In genomic region chr16:92120899-92121531, GRCm38 (mm10) we compare ENCODE assay signal across 22 mouse cellular contexts.
DNase-seq lines count a peak whose midpoint lies in the region; ATAC-seq and TF ChIP-seq lines count a peak whose summit lies in the region.
"Had no signal": no experiment of that assay in that cellular context is flagged by ENCODE, and none has a peak within 500 bp of the region (broad histone marks: within the 10 kb centered on the region; RNA-seq: fewer than 3 reads in every experiment).

No protein-coding gene starts in this region.

- H3K36me3 ChIP-seq in forebrain, embryonic 13.5 days (ENCODE audit: poor library complexity, severe bottlenecking): no peaks in the 10 kb centered on the region
- no peaks in the 10 kb centered on the region for H3K36me3 ChIP-seq in forebrain, embryonic 11.5 days (ENCODE audit: control insufficient read depth, insufficient read depth, low read length)
- H3K36me3 ChIP-seq: heart, embryonic 10.5 days; limb, embryonic 15.5 days; neural tube, embryonic 13.5 days had no signal

- intact Hi-C loops in left cerebral cortex, adult 2 months (cut with DNase I): no loop called here
- intact Hi-C loops in gastrocnemius, adult 2 months (cut with DNase I): no loop called here

- H3K9me3 ChIP-seq in forebrain, embryonic 13.5 days (replicated peaks): peaks cover 13% of the 10 kb centered on the region; the same call in 1 of the 2 replicates
- H3K9me3 ChIP-seq in forebrain, embryonic 11.5 days (ENCODE audit: control insufficient read depth, low read length): peaks cover 2% of the 10 kb centered on the region; the same call in 1 of the 2 replicates
- H3K9me3 ChIP-seq: heart, embryonic 10.5 days; limb, embryonic 15.5 days had no signal

- H3K27me3 ChIP-seq in forebrain, embryonic 13.5 days: no peaks in the 10 kb centered on the region
- no peaks in the 10 kb centered on the region for H3K27me3 ChIP-seq in forebrain, embryonic 11.5 days (ENCODE audit: control insufficient read depth, insufficient read depth, low read length)
- H3K27me3 ChIP-seq: limb, embryonic 15.5 days; neural tube, embryonic 13.5 days had no signal

- peaks cover 28% of the 10 kb centered on the region for H3K4me1 ChIP-seq in forebrain, embryonic 13.5 days
- H3K4me1 ChIP-seq in forebrain, embryonic 11.5 days (replicated peaks; ENCODE audit: control insufficient read depth, insufficient read depth, low read length): no peaks in the 10 kb centered on the region

- H3K27ac ChIP-seq in forebrain, embryonic 13.5 days: peak overlapping the region; percentile 59
- no peak overlapping the region for H3K27ac ChIP-seq in forebrain, embryonic 11.5 days (ENCODE audit: low read depth, low read length)
- H3K27ac ChIP-seq in left cerebral cortex, adult 2 months: no peak overlapping the region
- no peak overlapping the region for H3K27ac ChIP-seq in gastrocnemius, adult 2 months
- H3K27ac ChIP-seq: heart, embryonic 10.5 days; limb, embryonic 15.5 days; neural tube, embryonic 13.5 days; stomach, postnatal 0 days had no signal

- TF ChIP-seq CTCF in left cerebral cortex, adult 2 months (IDR thresholded peaks at IDR 0.05): no peak
- TF ChIP-seq CTCF in gastrocnemius, adult 2 months (IDR thresholded peaks at IDR 0.05): no peak

- no peak overlapping the region for H3K4me2 ChIP-seq in forebrain, embryonic 13.5 days
- no peak overlapping the region for H3K4me2 ChIP-seq in forebrain, embryonic 11.5 days (ENCODE audit: low read depth, low read length, severe bottlenecking)
- H3K4me2 ChIP-seq: limb, embryonic 15.5 days; neural tube, embryonic 13.5 days had no signal

- peak; percentile 69 for ATAC-seq in forebrain, embryonic 13.5 days
- ATAC-seq in forebrain, embryonic 11.5 days (replicated peaks; ENCODE audit: low FRiP score): no peak
- ATAC-seq: CD4-positive, CD25-positive, alpha-beta regulatory T cell, adult 4 months had no signal

- DNase-seq in forebrain, embryonic 11.5 days (ENCODE audit: low spot score): no peak
- DNase-seq in left cerebral cortex, adult 18-20 months (ENCODE audit: low spot score in 2 of 2): peak; percentile 31 to 51
- DNase-seq in left cerebral cortex, adult 2 months (ENCODE audit: extremely low spot score in 1 of 2, low spot score in 2 of 2): no peak
- peak; percentile 66 for DNase-seq in ZHBTc4 (ENCODE audit: low read depth, low spot score)
- peak; percentile 41 for DNase-seq in retina, postnatal 7 days (ENCODE audit: low read depth, low spot score)
- no peak for DNase-seq in gastrocnemius, adult 2 months
- no peak for DNase-seq in testis, postnatal 14 days (ENCODE audit: low spot score)
- DNase-seq: adrenal gland, postnatal 10 days; cerebellum, adult 2 months; gastrocnemius, postnatal 25 days; heart, postnatal 14 days; kidney, adult 9 months; kidney, postnatal 36 days; layer of hippocampus, adult 9-11 months; lung, postnatal 14 days; thymus, postnatal 36 days had no signal

- WGBS in forebrain, embryonic 13.5 days: 54% methylated on average over 17 of the region's 17 CpGs
- WGBS in forebrain, embryonic 11.5 days: 59% methylated on average over 17 of the region's 17 CpGs

- H3K4me3 ChIP-seq in forebrain, embryonic 13.5 days: no peak overlapping the region
- no peak overlapping the region for H3K4me3 ChIP-seq in forebrain, embryonic 11.5 days (ENCODE audit: low read depth, low read length)
- no peak overlapping the region for H3K4me3 ChIP-seq in left cerebral cortex, adult 2 months
- H3K4me3 ChIP-seq in gastrocnemius, adult 2 months: no peak overlapping the region
- H3K4me3 ChIP-seq: heart, embryonic 10.5 days; limb, embryonic 15.5 days; neural tube, embryonic 13.5 days had no signal

- H3K9ac ChIP-seq in forebrain, embryonic 13.5 days: no peak overlapping the region
- H3K9ac ChIP-seq in forebrain, embryonic 11.5 days (ENCODE audit: low read length): no peak overlapping the region
- H3K9ac ChIP-seq: limb, embryonic 15.5 days; neural tube, embryonic 13.5 days had no signal

Comparison
In these comparisons a context has a peak if more than half of its experiments do, and no peak if none do; other contexts are left out.
1. DNase-seq: peak in left cerebral cortex, adult 18-20 months (2 of 2), ZHBTc4 (single experiment) and retina, postnatal 7 days (single experiment); none in forebrain, embryonic 11.5 days (single experiment), left cerebral cortex, adult 2 months (0 of 2), gastrocnemius, adult 2 months (single experiment) and testis, postnatal 14 days (single experiment).